Mouse (Mus musculus) E14TG2a.4 (cell line): Measurements from ENCODE around the gene Ephb2.
A peak's percentile ranks its signal among the peaks of the same experiment; 100 is the strongest.

Experiments
- H3K27me3 ChIP-seq: 2 replicates; pipeline ENCODE4 v1.6.1; 2014; ENCODE audit warnings: low read length, control low read depth; ENCODE audit not compliant: insufficient read depth
- H3K36me3 ChIP-seq: 2 replicates; pipeline ENCODE4 v1.6.1; 2014; ENCODE audit warnings: low read length, control low read depth; ENCODE audit not compliant: insufficient read depth
- H3K4me1 ChIP-seq: replicated peaks from 2 replicates; pipeline ENCODE4 v1.6.1; 2014; ENCODE audit warnings: low read depth, low read length, control low read depth
- H3K4me3 ChIP-seq: replicated peaks from 2 replicates; pipeline ENCODE4 v1.5.1; 2014; ENCODE audit warnings: mild to moderate bottlenecking, low read length
- H3K9me3 ChIP-seq: 2 replicates; pipeline ENCODE4 v1.6.1; 2014; ENCODE audit warnings: low read length, control low read depth
- CTCF ChIP-seq: conservative IDR thresholded peaks from 2 replicates; pipeline ENCODE4 v1.5.1; 2014; ENCODE audit warnings: low read length
- NANOG ChIP-seq: IDR thresholded peaks from 2 replicates; pipeline ENCODE4 v1.6.1; 2014; ENCODE audit warnings: borderline replicate concordance, low read length, mixed read lengths
- POU5F1 ChIP-seq: IDR thresholded peaks from 2 replicates; pipeline ENCODE4 v1.6.1; 2014; ENCODE audit warnings: low read length, borderline replicate concordance

Ephb2 gene

GRCm38 (mm10) chr4:136755364-136755811 is 80.4 kb downstream of the Ephb2 start:
- H3K36me3 ChIP-seq: peaks cover 7% of the 10 kb centered on the region; the same call in 1 of the 2 replicates
- TF ChIP-seq CTCF (no peak), POU5F1 (no peak), NANOG (no peak)
- peaks cover 57% of the 10 kb centered on the region for H3K27me3 ChIP-seq
- H3K4me3 ChIP-seq: peak overlapping the region; percentile 73
- H3K9me3 ChIP-seq: no peaks in the 10 kb centered on the region
- peaks cover 89% of the 10 kb centered on the region for H3K4me1 ChIP-seq

GRCm38 (mm10) chr4:136754256-136754655 is 81.5 kb downstream of the Ephb2 start:
- H3K4me1 ChIP-seq: peaks cover 94% of the 10 kb centered on the region
- H3K27me3 ChIP-seq: peaks cover 57% of the 10 kb centered on the region
- no peaks in the 10 kb centered on the region for H3K9me3 ChIP-seq
- TF ChIP-seq NANOG: no peak
- peaks cover 7% of the 10 kb centered on the region; the same call in 1 of the 2 replicates for H3K36me3 ChIP-seq
- H3K4me3 ChIP-seq: no peak overlapping the region

GRCm38 (mm10) chr4:136751355-136752020 is 84.3 kb downstream of the Ephb2 start:
- H3K9me3 ChIP-seq: no peaks in the 10 kb centered on the region
- TF ChIP-seq CTCF: no peak
- TF ChIP-seq NANOG: no peak
- TF ChIP-seq POU5F1: no peak
- peaks cover 41% of the 10 kb centered on the region for H3K27me3 ChIP-seq
- H3K4me1 ChIP-seq: peaks cover 93% of the 10 kb centered on the region
- H3K4me3 ChIP-seq: peak overlapping the region; percentile 60
- H3K36me3 ChIP-seq: no peaks in the 10 kb centered on the region

GRCm38 (mm10) chr4:136750578-136751338 is 85.0 kb downstream of the Ephb2 start:
- peak overlapping the region; percentile 60 for H3K4me3 ChIP-seq
- TF ChIP-seq NANOG (no peak), CTCF (no peak), POU5F1 (no peak)
- H3K4me1 ChIP-seq: peaks cover 90% of the 10 kb centered on the region
- H3K9me3 ChIP-seq: no peaks in the 10 kb centered on the region
- no peaks in the 10 kb centered on the region for H3K36me3 ChIP-seq
- H3K27me3 ChIP-seq: peaks cover 35% of the 10 kb centered on the region

- TF ChIP-seq CTCF: no peak
- no peak for TF ChIP-seq NANOG
- no peak for TF ChIP-seq POU5F1
- peaks cover 89% of the 10 kb centered on the region for H3K4me1 ChIP-seq
- peak overlapping the region; percentile 60 for H3K4me3 ChIP-seq
- no peaks in the 10 kb centered on the region for H3K36me3 ChIP-seq
- peaks cover 29% of the 10 kb centered on the region for H3K27me3 ChIP-seq
- H3K9me3 ChIP-seq: no peaks in the 10 kb centered on the region
Observed at GRCm38 (mm10) chr4:136749851-136750577, 85.8 kb downstream of the Ephb2 start.

GRCm38 (mm10) chr4:136749431-136749830 is 86.4 kb downstream of the Ephb2 start:
- TF ChIP-seq NANOG (no peak), POU5F1 (no peak), CTCF (no peak)
- H3K4me3 ChIP-seq: peak overlapping the region; percentile 60

GRCm38 (mm10) chr4:136748842-136749392 is 86.9 kb downstream of the Ephb2 start:
- Histone ChIP-seq H3K4me3 (peak overlapping the region; percentile 60), H3K9me3 (no peaks in the 10 kb centered on the region), H3K36me3 (no peaks in the 10 kb centered on the region), H3K27me3 (peaks cover 18% of the 10 kb centered on the region), H3K4me1 (peaks cover 89% of the 10 kb centered on the region)
- TF ChIP-seq NANOG: no peak
- TF ChIP-seq CTCF: no peak
- no peak for TF ChIP-seq POU5F1

More at GRCm38 (mm10) chr4:136749431-136749830, 86.4 kb downstream of the Ephb2 start:
- H3K36me3 ChIP-seq: no peaks in the 10 kb centered on the region
- H3K27me3 ChIP-seq: peaks cover 23% of the 10 kb centered on the region
- no peaks in the 10 kb centered on the region for H3K9me3 ChIP-seq
- H3K4me1 ChIP-seq: peaks cover 89% of the 10 kb centered on the region

GRCm38 (mm10) chr4:136746516-136746915 is 89.3 kb downstream of the Ephb2 start:
- Histone ChIP-seq H3K4me3 (no peak overlapping the region), H3K4me1 (peaks cover 89% of the 10 kb centered on the region), H3K9me3 (no peaks in the 10 kb centered on the region), H3K36me3 (no peaks in the 10 kb centered on the region), H3K27me3 (no peaks in the 10 kb centered on the region)
- TF ChIP-seq NANOG (no peak), POU5F1 (no peak), CTCF (no peak)
